Mouse (Mus musculus): ENCODE measurements around the gene Serpinf1.
"Not testable (repeated sequence)": the region's sequence is repeated elsewhere in the genome, so short reads cannot be mapped to it uniquely, and the experiment has no call there.

The Serpinf1 gene

GRCm38 (mm10) chr11:75422013-75422792 lies at the start of gene Serpinf1:
Serpinf1 (minus strand) TSS chr11:75422701.
- no peak for DNase-seq (ENCODE audit: low spot score in 2 of 2)

GRCm38 (mm10) chr11:75470675-75471074 lies 48.2 kb upstream of the Serpinf1 start:
- DNase-seq (ENCODE audit: low spot score in 2 of 2), result no peak

DNA sequence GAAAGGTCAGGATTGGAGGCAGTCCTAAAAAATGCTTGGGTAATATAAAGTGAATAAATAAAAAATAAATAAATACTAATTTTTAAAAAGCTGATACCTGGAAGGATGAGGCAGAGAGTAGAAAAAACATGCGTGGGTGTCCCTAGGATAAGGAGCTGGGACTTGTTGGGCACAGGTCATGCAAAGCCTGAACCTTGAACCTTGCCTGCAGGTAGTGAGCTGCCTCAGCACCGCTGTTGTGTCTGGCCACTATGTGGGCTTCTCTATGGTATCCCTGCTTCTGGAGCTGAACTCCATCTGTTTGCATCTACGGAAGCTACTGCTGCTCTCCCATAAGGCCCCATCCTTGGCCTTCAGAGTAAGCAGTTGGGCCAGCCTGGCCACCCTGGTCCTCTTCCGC lies 46.8 kb upstream of the Serpinf1 start:
- DNase-seq (ENCODE audit: low spot score in 2 of 2), result no peak

DNA sequence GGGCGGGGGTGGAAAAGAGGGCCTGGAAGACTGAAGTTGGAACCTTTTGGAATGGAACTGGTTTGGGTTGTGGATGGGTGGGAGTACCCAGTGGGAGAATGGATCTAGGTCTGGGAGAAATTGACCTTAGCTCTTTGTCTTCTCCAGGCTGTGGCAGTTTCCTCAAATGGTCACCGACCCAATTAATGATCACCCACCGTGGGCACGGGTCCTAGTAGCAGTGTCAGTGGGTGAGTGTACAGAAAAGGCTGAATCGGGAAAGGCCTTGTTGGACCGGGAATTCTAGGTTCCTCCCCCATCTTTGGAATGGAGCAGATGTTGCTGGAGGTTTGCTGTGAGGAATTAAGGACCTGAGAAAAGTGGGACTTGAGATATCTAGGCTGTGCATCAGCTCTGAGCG lies 45.9 kb upstream of the Serpinf1 start:
- DNase-seq (ENCODE audit: low spot score in 2 of 2), result no peak

- no peak for DNase-seq (ENCODE audit: low spot score in 2 of 2)
Measured at GRCm38 (mm10) chr11:75467512-75468215, 45.2 kb upstream of the Serpinf1 start.

- no peak for DNase-seq (ENCODE audit: low spot score in 2 of 2)
Measured at GRCm38 (mm10) chr11:75466731-75467505, 44.4 kb upstream of the Serpinf1 start.

DNA sequence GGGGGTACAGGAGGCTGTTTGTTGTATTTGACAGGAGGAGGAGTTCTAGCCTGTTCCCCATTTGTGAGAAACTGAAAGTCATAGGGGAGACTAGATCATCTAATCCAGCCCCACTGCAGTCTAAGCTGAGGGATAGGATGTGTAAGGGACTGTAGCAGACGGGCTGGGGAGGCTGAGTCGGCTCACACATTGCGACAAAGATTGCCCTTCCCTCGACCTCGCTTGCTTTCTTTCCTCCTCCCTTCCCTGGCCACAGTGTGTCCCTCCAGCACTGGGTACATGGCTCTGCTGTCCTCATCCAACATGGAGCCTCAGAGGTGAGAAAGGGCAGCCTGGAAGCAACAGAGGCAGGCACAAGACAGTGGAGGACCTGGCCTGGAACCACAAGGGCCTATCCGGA lies 42.5 kb upstream of the Serpinf1 start:
- no peak for DNase-seq (ENCODE audit: low spot score in 2 of 2)

DNA sequence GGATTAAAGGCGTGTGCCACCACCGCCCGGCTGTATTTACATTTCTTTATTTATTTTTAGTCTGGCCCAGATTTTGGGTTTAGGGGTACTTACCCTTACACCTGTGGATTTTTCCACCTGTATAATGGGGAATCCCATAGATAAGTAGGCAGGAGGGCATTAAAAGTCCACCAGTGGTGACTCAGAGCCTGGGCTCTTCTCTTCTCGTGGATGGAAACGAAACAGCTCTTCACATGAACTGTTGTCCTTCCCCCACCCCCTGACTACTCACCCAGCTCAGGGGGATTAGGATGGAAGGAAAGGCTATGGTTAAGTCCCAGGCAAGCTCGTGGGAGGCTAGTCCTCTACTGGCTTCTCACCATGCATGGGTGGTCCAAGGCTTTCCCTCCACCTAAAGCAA lies 41.9 kb upstream of the Serpinf1 start:
- no peak for DNase-seq (ENCODE audit: low spot score in 2 of 2)

DNA sequence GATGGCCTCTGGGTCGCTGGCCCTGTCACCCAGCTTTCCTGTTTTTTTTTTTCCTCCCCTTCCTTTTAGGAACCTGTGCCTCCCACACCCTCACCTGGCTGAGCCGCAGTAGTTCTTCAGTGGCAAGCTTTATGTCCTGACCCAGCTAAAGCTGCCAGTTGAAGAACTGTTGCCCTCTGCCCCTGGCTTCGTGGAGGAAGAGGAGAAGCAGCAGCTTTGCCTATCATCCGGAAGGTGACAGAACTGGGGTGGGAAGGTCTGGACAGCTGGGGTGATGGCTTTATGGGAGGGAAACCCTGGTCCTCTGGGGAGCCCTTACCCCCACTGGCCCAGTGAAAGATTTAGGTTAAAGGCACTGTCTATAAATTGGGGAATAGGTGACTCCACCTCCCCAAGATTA lies 41.1 kb upstream of the Serpinf1 start:
- no peak for DNase-seq (ENCODE audit: low spot score in 2 of 2)

- DNase-seq (ENCODE audit: low spot score in 2 of 2), result peak; percentile 73 to 92
Measured at GRCm38 (mm10) chr11:75462865-75463336, 40.4 kb upstream of the Serpinf1 start.

DNA sequence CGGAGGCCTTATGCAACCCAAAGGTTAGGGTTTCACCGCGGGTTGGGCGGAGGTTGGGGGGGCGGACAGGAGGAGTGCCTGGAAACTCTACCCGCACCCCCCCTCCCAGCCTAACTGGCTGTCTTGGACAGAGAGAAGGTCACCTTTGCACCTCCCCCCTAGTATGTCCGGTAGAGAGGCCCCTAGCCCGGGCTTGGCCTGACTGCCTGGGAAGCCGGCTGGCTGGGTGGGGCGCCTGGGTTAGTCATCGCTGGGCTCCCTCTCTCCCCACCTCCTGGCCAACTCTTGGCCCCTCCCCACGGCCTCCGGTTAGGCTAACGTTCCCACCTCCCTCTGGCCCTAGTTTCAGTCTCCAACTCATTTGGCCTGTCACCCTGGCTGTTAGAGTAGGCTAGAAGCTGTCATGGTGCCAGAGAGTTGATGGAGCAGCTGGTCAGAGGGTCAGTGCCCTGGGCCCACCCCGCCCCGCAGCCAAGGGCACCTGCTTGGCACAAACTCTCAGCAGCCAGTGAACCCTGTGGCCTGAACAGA lies 39.8 kb upstream of the Serpinf1 start:
- peak; percentile 73 to 88 for DNase-seq (ENCODE audit: low spot score in 2 of 2)

- no peak for DNase-seq (ENCODE audit: low spot score in 2 of 2)
Measured at GRCm38 (mm10) chr11:75461743-75462252, 39.3 kb upstream of the Serpinf1 start.

GRCm38 (mm10) chr11:75460844-75461742 lies 38.6 kb upstream of the Serpinf1 start, which contains the start of gene Tlcd2:
Tlcd2 (plus strand) TSS chr11:75461715.
- peak; percentile 94 to 100 for DNase-seq (ENCODE audit: low spot score in 2 of 2)

DNA sequence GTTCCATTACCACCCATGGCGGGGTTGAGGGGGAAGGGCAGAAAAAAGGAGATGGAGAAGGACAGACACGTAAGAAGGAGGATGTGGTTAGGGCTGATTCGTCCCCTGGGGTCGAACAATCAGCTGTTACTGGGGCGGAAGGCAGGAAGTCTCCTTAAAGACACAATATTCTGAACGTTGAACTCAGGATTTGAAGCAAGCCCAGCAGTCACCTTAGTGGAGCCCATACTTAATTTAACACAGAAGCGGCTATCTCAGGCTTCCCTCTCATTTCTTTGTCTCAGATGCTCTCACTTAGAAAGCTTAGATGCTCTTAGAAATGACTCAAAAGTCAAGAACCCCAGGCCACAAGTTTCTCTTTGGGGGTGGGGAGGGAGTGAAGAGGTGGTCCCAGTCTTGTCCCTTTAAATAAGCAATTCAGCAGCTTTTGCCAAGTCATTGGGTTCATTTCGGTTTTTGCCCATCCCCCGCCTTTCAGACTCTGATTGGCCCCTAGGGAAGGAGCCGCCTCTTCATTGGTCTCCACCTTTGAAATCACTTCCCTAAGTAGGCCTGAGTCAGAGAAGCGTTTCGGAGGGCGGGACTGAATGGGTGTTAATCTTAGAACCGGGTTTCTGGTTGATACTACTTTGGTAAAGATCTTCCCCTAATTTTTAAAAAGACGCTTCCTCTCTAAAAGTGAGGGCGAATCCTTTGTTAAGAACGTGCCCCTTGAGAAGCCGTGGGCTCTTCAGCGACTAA lies 37.8 kb upstream of the Serpinf1 start:
- peak; percentile 68 to 87 for DNase-seq (ENCODE audit: low spot score in 2 of 2)

GRCm38 (mm10) chr11:75459751-75460102 lies 37.2 kb upstream of the Serpinf1 start:
- no peak for DNase-seq (ENCODE audit: low spot score in 2 of 2)

DNA sequence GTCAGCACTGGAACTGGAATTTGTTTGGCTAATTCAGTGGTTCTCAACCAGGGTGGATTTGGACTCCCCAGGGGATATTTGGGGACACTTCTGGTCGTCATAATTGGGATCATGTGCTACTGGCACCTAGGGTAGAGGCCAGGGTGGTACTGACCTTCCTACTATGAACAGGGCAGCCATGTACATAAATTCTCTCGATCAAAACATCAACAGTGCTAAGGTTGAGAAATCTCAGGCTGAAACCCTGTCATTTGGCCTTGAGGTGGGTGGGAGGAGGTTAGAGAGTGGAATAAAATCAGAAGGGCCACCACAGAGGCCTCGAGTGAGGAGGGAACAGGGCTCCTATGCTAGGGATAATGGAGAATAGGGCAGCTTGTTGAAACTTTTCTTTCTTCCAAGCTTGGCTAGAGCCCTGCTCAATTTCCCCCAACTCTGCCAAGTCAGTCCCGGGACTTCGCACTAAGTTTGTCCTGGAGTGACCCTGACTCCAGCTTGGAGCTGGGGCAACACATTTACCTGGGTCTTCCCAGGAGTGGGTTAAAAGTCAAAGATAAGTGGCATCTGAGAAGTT lies 36.7 kb upstream of the Serpinf1 start:
- DNase-seq (ENCODE audit: low spot score in 2 of 2), result no peak

DNA sequence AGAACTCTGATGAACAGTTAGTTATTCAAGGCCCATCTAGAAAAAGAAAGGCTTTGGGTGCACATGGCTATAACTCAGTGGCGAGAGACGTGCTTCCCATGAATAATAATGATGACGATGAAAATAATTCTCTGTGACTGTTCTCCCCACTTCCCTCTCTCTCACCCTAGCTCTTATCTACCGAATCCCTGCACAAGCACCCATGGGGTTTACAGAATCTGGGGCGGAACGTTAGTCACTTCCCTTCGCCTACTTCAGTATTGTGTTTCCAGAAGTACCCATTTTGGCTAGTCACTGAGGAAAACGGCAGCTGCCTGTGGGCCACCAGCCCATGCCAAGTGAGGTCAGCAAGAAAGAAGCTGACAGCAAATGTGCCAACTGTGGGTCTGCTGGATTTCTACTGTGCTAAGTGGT lies 36.1 kb upstream of the Serpinf1 start:
- DNase-seq (ENCODE audit: low spot score in 2 of 2), result no peak

GRCm38 (mm10) chr11:75458169-75458568 lies 35.7 kb upstream of the Serpinf1 start:
- no peak for DNase-seq (ENCODE audit: low spot score in 2 of 2)

GRCm38 (mm10) chr11:75456440-75456871 lies 34.0 kb upstream of the Serpinf1 start:
- no peak for DNase-seq (ENCODE audit: low spot score in 2 of 2)

GRCm38 (mm10) chr11:75455971-75456370 lies 33.5 kb upstream of the Serpinf1 start:
- DNase-seq (ENCODE audit: low spot score in 2 of 2), result not testable (repeated sequence)
